Mouse (Mus musculus) kidney, postnatal 36 days (tissue): Measurements from ENCODE around the gene Fam209.

Source experiments
- DNase-seq, 2 experiments: peaks; one replicate each; pipeline ENCODE4 v3.0.0; 2021 to 2022; ENCODE audit warnings: mixed read lengths in 2 of 2

Gene Fam209

GRCm38 (mm10) chr2:172472318-172472717 is at the start of gene Fam209:
TSS of gene Fam209 (plus strand) at chr2:172472520.
- no peak for DNase-seq

- DNase-seq: peak; percentile 29 to 31
Observed at GRCm38 (mm10) chr2:172430609-172431008, 41.7 kb upstream of the Fam209 start.

- DNase-seq: no peak
Observed at GRCm38 (mm10) chr2:172433746-172434145, 38.6 kb upstream of the Fam209 start.

- no peak for DNase-seq
Observed at GRCm38 (mm10) chr2:172437371-172437952, 34.9 kb upstream of the Fam209 start.

GRCm38 (mm10) chr2:172439843-172440639 is 32.3 kb upstream of the Fam209 start, which contains the start of gene Rtf2:
TSS of gene Rtf2 (plus strand) at chr2:172440556.
- peak; percentile 99 to 100 for DNase-seq

- DNase-seq: no peak
Observed at GRCm38 (mm10) chr2:172440640-172441005, 31.7 kb upstream of the Fam209 start.

GRCm38 (mm10) chr2:172441176-172441575 is 31.1 kb upstream of the Fam209 start:
- peak; percentile 36 to 45 for DNase-seq

GRCm38 (mm10) chr2:172445617-172446016 is 26.7 kb upstream of the Fam209 start:
- DNase-seq: no peak

GRCm38 (mm10) chr2:172447317-172447716 is 25.0 kb upstream of the Fam209 start:
- peak; percentile 13 to 68 for DNase-seq

GRCm38 (mm10) chr2:172448329-172448728 is 24.0 kb upstream of the Fam209 start:
- no peak for DNase-seq

- no peak for DNase-seq
Observed at GRCm38 (mm10) chr2:172450640-172451039, 21.7 kb upstream of the Fam209 start.

GRCm38 (mm10) chr2:172452031-172452430 is 20.3 kb upstream of the Fam209 start:
- DNase-seq: peak; percentile 24 to 47

- DNase-seq: peak; percentile 30 to 50
Observed at GRCm38 (mm10) chr2:172452458-172452857, 19.9 kb upstream of the Fam209 start.

GRCm38 (mm10) chr2:172458496-172458895 is 13.8 kb upstream of the Fam209 start, which contains the start of gene Gcnt7:
TSS of gene Gcnt7 (minus strand) at chr2:172458596.
- no peak for DNase-seq

GRCm38 (mm10) chr2:172460647-172461046 is 11.7 kb upstream of the Fam209 start:
- DNase-seq: no peak

GRCm38 (mm10) chr2:172462813-172463212 is 9.5 kb upstream of the Fam209 start:
- DNase-seq: no peak

- DNase-seq: peak; percentile 64 to 85
Observed at GRCm38 (mm10) chr2:172466427-172467132, 5.7 kb upstream of the Fam209 start.

- DNase-seq: no peak
Observed at GRCm38 (mm10) chr2:172467206-172467605, 5.1 kb upstream of the Fam209 start.

GRCm38 (mm10) chr2:172468346-172468819 is 3.9 kb upstream of the Fam209 start:
- peak; percentile 81 to 82 for DNase-seq

- DNase-seq: peak in 1 of 2 experiments; percentile 19
Observed at GRCm38 (mm10) chr2:172473591-172473990, 1.3 kb downstream of the Fam209 start.

GRCm38 (mm10) chr2:172474970-172475369 is 2.6 kb downstream of the Fam209 start:
- DNase-seq: peak; percentile 29 to 77

GRCm38 (mm10) chr2:172476707-172477260 is 4.5 kb downstream of the Fam209 start:
- DNase-seq: peak in 1 of 2 experiments; percentile 5

- no peak for DNase-seq
Observed at GRCm38 (mm10) chr2:172477350-172477749, 5.0 kb downstream of the Fam209 start.
